8 mouse cellular contexts compared by ENCODE assay signal in the genomic region with DNA sequence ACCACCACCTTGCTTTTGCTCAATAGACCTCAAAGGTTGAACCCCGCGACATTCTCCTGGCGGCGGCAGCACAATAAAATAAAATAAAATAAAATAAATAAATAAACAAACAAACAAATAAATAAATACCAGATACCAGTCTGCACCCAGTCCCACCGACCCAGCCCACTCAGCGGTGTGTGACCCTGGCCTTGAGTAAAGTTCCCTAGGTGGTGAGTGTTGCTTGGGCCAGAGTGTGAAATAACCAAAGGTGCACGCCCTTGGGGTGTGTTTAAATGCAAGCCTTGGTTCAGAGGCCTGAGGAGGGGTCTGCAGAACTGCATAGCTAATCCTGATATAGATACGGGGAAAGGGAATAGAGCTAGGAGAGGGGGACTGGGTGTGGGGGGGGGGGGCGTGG.
DNase-seq lines count a peak whose midpoint lies in the region; ATAC-seq and TF ChIP-seq lines count a peak whose summit lies in the region.

No protein-coding gene starts in this region.

- no peaks in the 10 kb centered on the region for H3K27me3 ChIP-seq in kidney, embryonic 15.5 days
- no peaks in the 10 kb centered on the region for H3K27me3 ChIP-seq in hindbrain, embryonic 16.5 days (replicated peaks; ENCODE audit: control insufficient read depth, insufficient read depth, low read length)
- no peaks in the 10 kb centered on the region for H3K27me3 ChIP-seq in midbrain, postnatal 0 days (ENCODE audit: insufficient read depth, low read length)

- H3K4me2 ChIP-seq in kidney, embryonic 15.5 days, result peak overlapping the region; percentile 93
- peak overlapping the region; percentile 74 for H3K4me2 ChIP-seq in hindbrain, embryonic 16.5 days (ENCODE audit: low read length)
- H3K4me2 ChIP-seq in midbrain, postnatal 0 days (ENCODE audit: low read depth, low read length, poor library complexity, severe bottlenecking), result peak overlapping the region; percentile 60

- ATAC-seq in kidney, embryonic 15.5 days (replicated peaks; ENCODE audit: low FRiP score), result peak; percentile 40; the same call in 1 of the 2 replicates
- ATAC-seq in hindbrain, embryonic 16.5 days, result peak; percentile 25
- peak; percentile 7; the same call in 1 of the 2 replicates for ATAC-seq in midbrain, postnatal 0 days (ENCODE audit: low FRiP score)

- no peak for TF ChIP-seq POLR2A in cortical plate, adult 2 months (IDR thresholded peaks at IDR 0.05; ENCODE audit: extremely low read depth, insufficient read depth, low read length)

- H3K36me3 ChIP-seq in kidney, embryonic 15.5 days, result no peaks in the 10 kb centered on the region
- H3K36me3 ChIP-seq in hindbrain, embryonic 16.5 days (ENCODE audit: control insufficient read depth, insufficient read depth, low read length), result no peaks in the 10 kb centered on the region
- no peaks in the 10 kb centered on the region for H3K36me3 ChIP-seq in midbrain, postnatal 0 days (ENCODE audit: insufficient read depth, low read length)

- no peak for DNase-seq in kidney, postnatal 36 days
- DNase-seq in midbrain, postnatal 0 days (ENCODE audit: low spot score), result no peak
- no peak for DNase-seq in right cerebral cortex, adult 2 months (ENCODE audit: low spot score in 2 of 2)
- DNase-seq in gastrocnemius, postnatal 25 days, result no peak
- no peak for DNase-seq in adipocyte (ENCODE audit: low spot score)

- peak overlapping the region; percentile 60 for H3K4me3 ChIP-seq in kidney, embryonic 15.5 days (replicated peaks)
- peak overlapping the region; percentile 32 for H3K4me3 ChIP-seq in cortical plate, adult 2 months (ENCODE audit: insufficient read depth, low read length)
- peak overlapping the region; percentile 49 for H3K4me3 ChIP-seq in hindbrain, embryonic 16.5 days (ENCODE audit: low read length)
- peak overlapping the region; percentile 37 for H3K4me3 ChIP-seq in midbrain, postnatal 0 days (ENCODE audit: low read depth, low read length)

- no peaks in the 10 kb centered on the region for H3K9me3 ChIP-seq in kidney, embryonic 15.5 days (replicated peaks)
- no peaks in the 10 kb centered on the region for H3K9me3 ChIP-seq in hindbrain, embryonic 16.5 days (ENCODE audit: control insufficient read depth, low read length)
- H3K9me3 ChIP-seq in midbrain, postnatal 0 days (ENCODE audit: low read length), result no peaks in the 10 kb centered on the region

- no peak for TF ChIP-seq CTCF in cortical plate, adult 2 months (IDR thresholded peaks at IDR 0.05; ENCODE audit: extremely low read depth, insufficient read depth, low read length)
- no peak for TF ChIP-seq CTCF in midbrain, postnatal 0 days (IDR thresholded peaks at IDR 0.05)

- H3K4me1 ChIP-seq in kidney, embryonic 15.5 days, result peaks cover 23% of the 10 kb centered on the region
- H3K4me1 ChIP-seq in cortical plate, adult 2 months (ENCODE audit: control insufficient read depth, insufficient read depth, low read length), result peaks cover 9% of the 10 kb centered on the region
- peaks cover 21% of the 10 kb centered on the region for H3K4me1 ChIP-seq in hindbrain, embryonic 16.5 days (ENCODE audit: control insufficient read depth, insufficient read depth, low read depth, low read length)
- peaks cover 16% of the 10 kb centered on the region for H3K4me1 ChIP-seq in midbrain, postnatal 0 days (ENCODE audit: insufficient read depth, low read length)

- WGBS in kidney, embryonic 15.5 days, result 28% methylated on average over 9 of the region's 9 CpGs
- 21% methylated on average over 9 of the region's 9 CpGs for whole genome bisulfite sequencing in hindbrain, embryonic 16.5 days
- 22% methylated on average over 9 of the region's 9 CpGs for WGBS in midbrain, postnatal 0 days

- peak overlapping the region; percentile 80 for H3K27ac ChIP-seq in kidney, embryonic 15.5 days
- 0 out of 2 replicates have a peak overlapping the region, but pooled peaks have one; percentile 2 for H3K27ac ChIP-seq in cortical plate, adult 2 months (ENCODE audit: insufficient read depth, low read length)
- H3K27ac ChIP-seq in hindbrain, embryonic 16.5 days (ENCODE audit: low read depth, low read length), result peak overlapping the region; percentile 95
- peak overlapping the region; percentile 92 for H3K27ac ChIP-seq in midbrain, postnatal 0 days (ENCODE audit: low read depth, low read length)

- peak overlapping the region; percentile 64 for H3K9ac ChIP-seq in kidney, embryonic 15.5 days
- H3K9ac ChIP-seq in hindbrain, embryonic 16.5 days (ENCODE audit: low read depth, low read length), result peak overlapping the region; percentile 83
- H3K9ac ChIP-seq in midbrain, postnatal 0 days (replicated peaks; ENCODE audit: low read length, poor library complexity, severe bottlenecking), result peak overlapping the region; percentile 69; the same call in 1 of the 2 replicates

Comparison
In these comparisons a context has a peak if more than half of its experiments do, and no peak if none do; other contexts are left out.
1. H3K27ac ChIP-seq: peak in every context shown above with its lines; median percentile 95 in hindbrain, embryonic 16.5 days; 92 in midbrain, postnatal 0 days; 80 in kidney, embryonic 15.5 days; 2 in cortical plate, adult 2 months.